Mouse (Mus musculus): ENCODE measurements around the gene Stoml2. TPM values are rescaled to one million over a fixed set of nuclear protein-coding genes. Genes with fewer than 3 reads are reported as not detected.

Stoml2 gene
- polyA plus RNA-seq (2012; rRNA removed) = 158 and 191 TPM in 2 replicates

GRCm38 (mm10) chr4:43031237-43031995, at the start of gene Stoml2:
Gene Stoml2, minus strand, starts transcription at chr4:43031710.

GRCm38 (mm10) chr4:43058753-43059654, 27.5 kb upstream of the Stoml2 start, which contains the start of gene Unc13b:
Gene Unc13b, plus strand, starts transcription at chr4:43058953.

GRCm38 (mm10) chr4:43045659-43046302, 14.3 kb upstream of the Stoml2 start, which contains the start of gene Fam214b:
Gene Fam214b, minus strand, starts transcription at chr4:43046220.

GRCm38 (mm10) chr4:43025084-43025960, 6.2 kb downstream of the Stoml2 start, which contains the start of gene Pigo:
Gene Pigo, minus strand, starts transcription at chr4:43025819.

GRCm38 (mm10) chr4:43010161-43011038, 21.1 kb downstream of the Stoml2 start, which contains the start of gene Fancg:
Gene Fancg, minus strand, starts transcription at chr4:43010506.

GRCm38 (mm10) chr4:43000141-43000986, 31.1 kb downstream of the Stoml2 start, which contains the start of gene Vcp:
Gene Vcp, minus strand, starts transcription at chr4:43000507.

Other genes with a start within 250 kb of the Stoml2 start
- gene Fam205a1, start 177.8 kb downstream of the Stoml2 start, polyA plus RNA-seq (2012; rRNA removed) = 0.02 and 0.06 TPM in 2 replicates
- not detected in 2 replicates for gene Gm12394, start 174.9 kb downstream of the Stoml2 start, polyA plus RNA-seq (2012; rRNA removed)
- gene Fam205c, start 157.5 kb downstream of the Stoml2 start, polyA plus RNA-seq (2012; rRNA removed) = not detected in 2 replicates
- gene Phf24, start 115.0 kb downstream of the Stoml2 start, polyA plus RNA-seq (2012; rRNA removed) = 5.0 and 5.8 TPM in 2 replicates
- gene Dnajb5, start 81.9 kb downstream of the Stoml2 start, polyA plus RNA-seq (2012; rRNA removed) = 31.6 and 35.2 TPM in 2 replicates
- 0.29 TPM in 1 of 2 replicates, not detected in the other for gene 1700022I11Rik, start 62.1 kb downstream of the Stoml2 start, polyA plus RNA-seq (2012; rRNA removed)
- 316 and 331 TPM in 2 replicates for gene Vcp, start 31.2 kb downstream of the Stoml2 start, polyA plus RNA-seq (2012; rRNA removed)
- 23.3 and 25.9 TPM in 2 replicates for gene Fancg, start 21.2 kb downstream of the Stoml2 start, polyA plus RNA-seq (2012; rRNA removed)
- gene Pigo, start 5.9 kb downstream of the Stoml2 start, polyA plus RNA-seq (2012; rRNA removed) = 24.8 and 26.7 TPM in 2 replicates
- gene Fam214b, start 14.5 kb upstream of the Stoml2 start, polyA plus RNA-seq (2012; rRNA removed) = 29.5 and 34.3 TPM in 2 replicates
- 30.4 and 42.7 TPM in 2 replicates for gene Unc13b, start 27.2 kb upstream of the Stoml2 start, polyA plus RNA-seq (2012; rRNA removed)
- 0.83 and 0.85 TPM in 2 replicates for gene Atp8b5, start 235.4 kb upstream of the Stoml2 start, polyA plus RNA-seq (2012; rRNA removed)

Data from central nervous system, embryonic 11.5 days (tissue).